Mouse (Mus musculus) lung, embryonic 14.5 days (tissue): ENCODE measurements around the gene Krtap10-10. TPM values are rescaled to one million over a fixed set of nuclear protein-coding genes. Genes with fewer than 3 reads are reported as not detected.
A peak's percentile ranks its signal among the peaks of the same experiment; 100 is the strongest.

Experiments used
- ATAC-seq: fragments of 200-750 bp; cut with Nextera tagmentation; 2 replicates; pipeline ENCODE4 v1.8.0; 2017; ENCODE audit warnings: mild to moderate bottlenecking, moderate TSS enrichment, moderate library complexity; ENCODE audit not compliant: insufficient read depth
- DNase-seq: peaks from one replicate; pipeline ENCODE4 v3.0.0-alpha.2; 2015
- H3K27ac ChIP-seq: fragments of 300-500 bp; sonication (generic); 2 replicates; pipeline ENCODE4 v1.5.1; 2014; ENCODE audit warnings: low read depth, mild to moderate bottlenecking, moderate library complexity
- H3K27me3 ChIP-seq: fragments of 300-500 bp; sonication (generic); 2 replicates; pipeline ENCODE4 v1.6.1; 2014; ENCODE audit warnings: low read length, control low read depth; ENCODE audit not compliant: insufficient read depth
- H3K36me3 ChIP-seq: fragments of 300-500 bp; sonication (generic); 2 replicates; pipeline ENCODE4 v1.6.1; 2014; ENCODE audit warnings: control low read depth; ENCODE audit not compliant: insufficient read depth
- H3K4me1 ChIP-seq: fragments of 300-500 bp; sonication (generic); 2 replicates; pipeline ENCODE4 v1.6.1; 2014; ENCODE audit warnings: antibody characterized with exemption, control low read depth; ENCODE audit not compliant: insufficient read depth
- H3K4me2 ChIP-seq: fragments of 300-500 bp; sonication (generic); 2 replicates; pipeline ENCODE4 v1.6.1; 2014; ENCODE audit warnings: mild to moderate bottlenecking
- H3K4me3 ChIP-seq: fragments of 300-500 bp; sonication (generic); 2 replicates; pipeline ENCODE4 v1.5.1; 2014; ENCODE audit warnings: low read depth, low read length
- H3K9ac ChIP-seq: fragments of 300-500 bp; sonication (generic); 2 replicates; pipeline ENCODE4 v1.6.1; 2014
- H3K9me3 ChIP-seq: fragments of 300-500 bp; sonication (generic); 2 replicates; pipeline ENCODE4 v1.6.1; 2016; ENCODE audit warnings: low read depth, low read length, control low read depth
- CTCF ChIP-seq: IDR thresholded peaks from 2 replicates; pipeline ENCODE4 v1.5.1; 2016; ENCODE audit warnings: antibody characterized with exemption, low read depth
- WGBS: fragments of 180-500 bp; shearing (Covaris S2); extraction: QIAGEN DNeasy Blood & Tissue Kit; methylation state at CpG from one replicate; pipeline ENCODE4 v1.1.7; 2014; 5-methylcytosine and 5-hydroxymethylcytosine counted together
- polyA plus RNA-seq: library from polyadenylated mRNA; unstranded; fragments of >200 nt; fragmentation: Nextera tagmentation; extraction: Ambion mirVana; gene quantifications from 2 replicates; pipeline ENCODE4 v1.2.1, GENCODE M21; 2014

Krtap10-10 gene
- polyA plus RNA-seq, 1 experiment from 2014 or later, result not detected

DNA sequence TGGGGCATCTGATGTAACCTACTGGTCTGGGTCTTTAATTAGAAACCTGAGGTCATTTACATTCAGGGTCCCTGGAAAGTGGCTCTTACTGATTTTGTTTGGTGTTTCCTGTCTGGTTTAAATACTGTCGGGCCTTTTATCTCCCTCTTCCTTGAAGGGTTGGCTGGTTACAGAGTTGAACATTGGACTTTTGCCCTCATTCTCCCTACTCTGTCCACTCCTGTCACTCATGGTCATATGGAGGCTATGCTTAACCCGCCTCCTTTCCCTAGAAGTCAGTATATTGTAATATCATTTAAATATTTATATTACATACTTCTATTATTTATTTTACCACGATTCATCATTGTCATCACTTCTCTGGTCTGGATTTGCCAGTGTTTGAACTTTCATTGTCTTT, 31.7 kb upstream of the Krtap10-10 start:
- H3K9ac ChIP-seq, result no peak overlapping the region
- no peak for TF ChIP-seq CTCF
- DNase-seq (peak; percentile 35), ATAC-seq (no peak)
- H3K36me3 ChIP-seq, result no peaks in the 10 kb centered on the region
- H3K4me2 ChIP-seq, result no peak overlapping the region
- no peaks in the 10 kb centered on the region for H3K9me3 ChIP-seq
- WGBS, result 32% methylated on average over 3 of the region's 3 CpGs
- no peak overlapping the region for H3K27ac ChIP-seq
- H3K4me1 ChIP-seq, result no peaks in the 10 kb centered on the region
- no peaks in the 10 kb centered on the region for H3K27me3 ChIP-seq
- no peak overlapping the region for H3K4me3 ChIP-seq

DNA sequence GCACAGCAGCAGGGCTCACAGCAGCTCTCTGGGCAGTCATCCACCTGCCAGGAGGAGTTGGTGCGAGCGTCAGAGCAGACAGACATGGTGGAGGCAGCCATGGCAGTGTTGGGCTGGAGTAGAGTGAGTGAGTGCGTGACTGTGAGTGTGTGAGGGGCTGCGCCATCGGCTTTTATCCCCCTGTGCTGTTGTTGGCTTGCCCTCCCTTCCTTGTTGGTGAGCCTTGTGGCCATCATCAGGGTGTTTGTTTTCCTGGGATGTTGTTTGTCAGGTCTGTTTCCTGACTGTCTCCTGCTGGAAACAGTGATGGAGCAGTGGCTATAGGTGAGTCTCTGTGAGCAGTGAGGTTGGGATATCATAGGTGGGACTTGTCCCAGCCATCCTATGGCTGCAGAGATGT, 24.0 kb upstream of the Krtap10-10 start, which contains the start of gene Gm9507:
Gene Gm9507, minus strand, starts transcription at position 101 of the 400 bp plus-strand sequence.
- Histone ChIP-seq H3K9me3 (no peaks in the 10 kb centered on the region), H3K27ac (no peak within 1 kb of the TSS), H3K4me2 (no peak within 1 kb of the TSS), H3K27me3 (no peaks in the 10 kb centered on the region), H3K36me3 (no peaks in the 10 kb centered on the region), H3K4me1 (no peaks in the 10 kb centered on the region), H3K4me3 (no peak within 1 kb of the TSS), H3K9ac (no peak within 1 kb of the TSS)
- no peak for TF ChIP-seq CTCF
- ATAC-seq (no peak), DNase-seq (no peak)
- WGBS, result 64% methylated on average over 5 of the region's 5 CpGs

DNA sequence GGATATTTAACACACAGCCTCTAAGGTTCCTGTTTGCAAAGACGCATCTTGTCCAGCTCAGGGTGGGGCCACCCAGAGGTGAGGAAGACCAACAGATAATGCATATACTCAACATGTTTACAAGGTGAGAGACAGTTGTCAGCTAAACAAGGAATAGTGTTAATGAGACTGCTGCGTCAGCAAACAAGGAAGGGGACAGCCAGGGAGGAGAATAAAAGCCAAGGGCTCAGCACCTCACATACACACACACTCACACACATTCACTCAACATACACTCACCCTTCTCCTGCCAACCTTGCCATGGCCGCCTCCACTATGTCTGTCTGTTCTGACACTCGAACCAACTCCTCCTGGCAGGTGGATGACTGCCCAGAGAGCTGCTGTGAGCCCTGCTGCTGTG, 21.4 kb upstream of the Krtap10-10 start, which contains the start of gene Gm2696:
Gene Gm2696, plus strand, starts transcription at position 301 of the 400 bp plus-strand sequence.
- H3K27me3 ChIP-seq, result no peaks in the 10 kb centered on the region
- H3K4me3 ChIP-seq, result no peak within 1 kb of the TSS
- no peak within 1 kb of the TSS for H3K27ac ChIP-seq
- H3K36me3 ChIP-seq, result no peaks in the 10 kb centered on the region
- H3K4me2 ChIP-seq, result no peak within 1 kb of the TSS
- no peak within 1 kb of the TSS for H3K9ac ChIP-seq
- no peak for DNase-seq
- WGBS, result 24% methylated on average over 4 of the region's 4 CpGs
- no peaks in the 10 kb centered on the region for H3K4me1 ChIP-seq
- no peak for TF ChIP-seq CTCF
- ATAC-seq, result no peak
- H3K9me3 ChIP-seq, result no peaks in the 10 kb centered on the region

GRCm38 (mm10) chr10:77815514-77815913, 20.2 kb upstream of the Krtap10-10 start:
- 25% methylated on average over 5 of the region's 5 CpGs for WGBS
- H3K27ac ChIP-seq, result no peak overlapping the region
- H3K4me2 ChIP-seq, result no peak overlapping the region
- H3K9me3 ChIP-seq, result no peaks in the 10 kb centered on the region
- no peak overlapping the region for H3K4me3 ChIP-seq
- H3K36me3 ChIP-seq, result no peaks in the 10 kb centered on the region
- DNase-seq (peak; percentile 42), ATAC-seq (no peak)
- H3K27me3 ChIP-seq, result no peaks in the 10 kb centered on the region
- H3K9ac ChIP-seq, result no peak overlapping the region
- H3K4me1 ChIP-seq, result no peaks in the 10 kb centered on the region
- peak; percentile 76 for TF ChIP-seq CTCF

GRCm38 (mm10) chr10:77818523-77818922, 17.2 kb upstream of the Krtap10-10 start:
- DNase-seq, result no peak
- no peaks in the 10 kb centered on the region for H3K9me3 ChIP-seq
- TF ChIP-seq CTCF, result no peak
- no peaks in the 10 kb centered on the region for H3K27me3 ChIP-seq
- H3K27ac ChIP-seq, result no peak overlapping the region
- no peaks in the 10 kb centered on the region for H3K36me3 ChIP-seq
- WGBS, result 93% methylated on average over 4 of the region's 4 CpGs
- no peak overlapping the region for H3K4me2 ChIP-seq
- H3K4me1 ChIP-seq, result no peaks in the 10 kb centered on the region
- ATAC-seq, result no peak
- H3K4me3 ChIP-seq, result no peak overlapping the region
- no peak overlapping the region for H3K9ac ChIP-seq

DNA sequence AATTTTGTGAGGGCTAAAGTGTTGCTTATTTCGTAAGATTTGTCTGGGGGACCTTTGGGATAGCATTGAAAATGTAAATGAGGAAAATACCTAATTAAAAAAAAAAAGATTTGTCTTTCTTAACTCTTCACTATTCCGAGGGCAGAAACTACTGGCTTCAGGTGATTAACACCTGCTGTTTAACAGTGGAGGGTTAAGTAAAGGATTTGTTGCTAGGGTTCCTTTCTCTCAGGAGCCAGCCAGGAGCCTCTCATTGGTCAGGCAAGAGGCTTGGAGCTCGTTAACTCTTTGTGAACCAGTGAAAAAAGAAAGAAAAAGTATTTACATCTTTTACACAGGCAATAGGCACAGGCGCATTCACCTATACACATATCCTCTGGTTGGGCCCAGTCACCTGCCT, 16.5 kb upstream of the Krtap10-10 start:
- H3K27me3 ChIP-seq, result no peaks in the 10 kb centered on the region
- no peak overlapping the region for H3K4me3 ChIP-seq
- no peaks in the 10 kb centered on the region for H3K4me1 ChIP-seq
- WGBS, result 27% methylated on average over 4 of the region's 4 CpGs
- H3K9me3 ChIP-seq, result no peaks in the 10 kb centered on the region
- no peak overlapping the region for H3K4me2 ChIP-seq
- H3K27ac ChIP-seq, result no peak overlapping the region
- ATAC-seq (no peak), DNase-seq (no peak)
- H3K36me3 ChIP-seq, result no peaks in the 10 kb centered on the region
- no peak overlapping the region for H3K9ac ChIP-seq
- TF ChIP-seq CTCF, result no peak

GRCm38 (mm10) chr10:77826951-77827350, 8.8 kb upstream of the Krtap10-10 start, which contains the start of gene Krtap10-4:
Krtap10-4 (minus strand) TSS chr10:77827095.
- peak; percentile 31 for DNase-seq
- H3K9ac ChIP-seq, result no peak within 1 kb of the TSS
- WGBS, result 46% methylated on average over 6 of the region's 6 CpGs
- H3K27ac ChIP-seq, result no peak within 1 kb of the TSS
- TF ChIP-seq CTCF, result no peak
- no peaks in the 10 kb centered on the region for H3K4me1 ChIP-seq
- no peaks in the 10 kb centered on the region for H3K27me3 ChIP-seq
- H3K36me3 ChIP-seq, result no peaks in the 10 kb centered on the region
- H3K9me3 ChIP-seq, result no peaks in the 10 kb centered on the region
- ATAC-seq, result peak; percentile 54; the same call in 1 of the 2 replicates
- no peak within 1 kb of the TSS for H3K4me3 ChIP-seq
- no peak within 1 kb of the TSS for H3K4me2 ChIP-seq

GRCm38 (mm10) chr10:77839006-77839405, 3.3 kb downstream of the Krtap10-10 start:
- no peak for TF ChIP-seq CTCF
- Histone ChIP-seq H3K36me3 (no peaks in the 10 kb centered on the region), H3K27me3 (no peaks in the 10 kb centered on the region), H3K9me3 (no peaks in the 10 kb centered on the region), H3K27ac (no peak overlapping the region), H3K9ac (no peak overlapping the region), H3K4me2 (no peak overlapping the region), H3K4me3 (no peak overlapping the region), H3K4me1 (no peaks in the 10 kb centered on the region)
- ATAC-seq (no peak), DNase-seq (no peak)
- WGBS, result 67% methylated on average over 6 of the region's 6 CpGs
